Mouse (Mus musculus) myocyte (in vitro differentiated cells): ENCODE measurements at regions not wholly inside any gene's neighbourhood (a gene's known extent, or its start where the extent isn't known, plus 50 kb on each side); places are given as distances from the start of the nearest gene placed in this dataset.

Experiments used
- CEBPB ChIP-seq: IDR thresholded peaks from 2 replicates; pipeline ENCODE4 v1.6.1; 2011; ENCODE audit warnings: mild to moderate bottlenecking, moderate library complexity; ENCODE audit not compliant: poor library complexity, insufficient read depth, severe bottlenecking
- E2F4 ChIP-seq: IDR thresholded peaks from one replicate; pipeline ENCODE4 v1.6.1; 2011; ENCODE audit warnings: mild to moderate bottlenecking, control low read depth, moderate library complexity; ENCODE audit not compliant: insufficient read depth
- MAX ChIP-seq: IDR thresholded peaks from one replicate; pipeline ENCODE4 v1.6.1; 2011; ENCODE audit warnings: low read depth, mild to moderate bottlenecking, control low read depth
- MYOD1 ChIP-seq, 3 experiments: IDR thresholded peaks; one replicate each; pipeline ENCODE4 v1.6.1; 2011; ENCODE audit warnings: control low read depth in 2 of 3, low read depth in 2 of 3, mild to moderate bottlenecking in 2 of 3, moderate library complexity in 1 of 3; ENCODE audit not compliant: insufficient read length in 2 of 3, control insufficient read depth in 1 of 3
- MYOG ChIP-seq, 3 experiments: IDR thresholded peaks; one replicate each; pipeline ENCODE4 v1.6.1; 2011; ENCODE audit warnings: control low read depth in 2 of 3, low read depth in 2 of 3, mild to moderate bottlenecking in 2 of 3; ENCODE audit not compliant: insufficient read length in 2 of 3, control insufficient read depth in 1 of 3, insufficient read depth in 1 of 3
- POLR2A ChIP-seq: IDR thresholded peaks from one replicate; pipeline ENCODE4 v1.6.1; 2011; ENCODE audit warnings: low read depth, mild to moderate bottlenecking, control low read depth, moderate library complexity; ENCODE audit not compliant: insufficient read length
- POLR2AphosphoS2 ChIP-seq: IDR thresholded peaks from one replicate; pipeline ENCODE4 v1.6.1; 2011; ENCODE audit warnings: low read depth, control low read depth; ENCODE audit not compliant: insufficient read length
- REST ChIP-seq: IDR thresholded peaks from one replicate; pipeline ENCODE4 v1.6.1; 2011; ENCODE audit warnings: mild to moderate bottlenecking, control low read depth, moderate library complexity; ENCODE audit not compliant: insufficient read depth, insufficient read length
- TCF12 ChIP-seq: IDR thresholded peaks from one replicate; pipeline ENCODE4 v1.6.1; 2011; ENCODE audit warnings: mild to moderate bottlenecking, control low read depth; ENCODE audit not compliant: poor library complexity, insufficient read depth, severe bottlenecking
- TCF3 ChIP-seq: IDR thresholded peaks from one replicate; pipeline ENCODE4 v1.6.1; 2011; ENCODE audit warnings: low read depth, control low read depth; ENCODE audit not compliant: insufficient read length
- USF1 ChIP-seq: IDR thresholded peaks from one replicate; pipeline ENCODE4 v1.6.1; 2011; ENCODE audit warnings: low read depth, mild to moderate bottlenecking, control low read depth, moderate library complexity

DNA sequence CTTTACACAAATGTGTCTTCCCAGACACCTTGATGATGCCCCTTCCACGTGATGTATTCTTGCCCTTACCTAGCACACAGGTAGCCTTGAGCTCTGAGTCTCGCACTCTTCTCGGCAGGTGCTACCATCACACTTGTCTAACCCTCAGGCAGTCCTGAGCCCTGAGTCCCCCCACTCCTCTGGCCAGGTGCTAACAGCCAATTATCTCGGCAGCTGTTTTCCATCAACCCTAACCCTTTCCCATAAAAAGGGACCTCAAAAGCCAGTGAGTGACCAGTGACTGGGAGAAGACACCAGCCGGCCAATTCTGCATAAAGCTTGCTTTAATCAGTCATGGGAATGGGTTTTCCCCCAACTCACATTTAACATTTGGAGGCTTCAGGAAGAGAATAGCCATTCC is 133.4 kb upstream of the Syt13 start:
- TF ChIP-seq E2F4 (no peak), POLR2A (no peak), CEBPB (no peak), POLR2AphosphoS2 (no peak), REST (no peak), TCF3 (no peak), MYOD1 (IDR thresholded peaks at IDR 0.05; ENCODE audit: control insufficient read depth in 1 of 3, insufficient read length in 2 of 3, low read depth in 2 of 3) (no peak), MAX (no peak), USF1 (no peak), TCF12 (no peak), MYOG (IDR thresholded peaks at IDR 0.05; ENCODE audit: control insufficient read depth in 1 of 3, insufficient read depth in 1 of 3, insufficient read length in 2 of 3, low read depth in 2 of 3) (no peak)
